Mouse (Mus musculus) midbrain, embryonic 15.5 days (tissue): Measurements from ENCODE around the gene Zfp36l2. TPM values are rescaled to one million over a fixed set of nuclear protein-coding genes. Genes with fewer than 3 reads are reported as not detected.

Experiments used
- ATAC-seq: fragments of 200-750 bp; cut with Nextera tagmentation; replicated peaks from 2 replicates; pipeline ENCODE4 v1.8.0; 2017; ENCODE audit warnings: moderate TSS enrichment
- H3K27ac ChIP-seq: fragments of 300-500 bp; sonication (generic); 2 replicates; pipeline ENCODE4 v1.5.1; 2015; ENCODE audit warnings: mild to moderate bottlenecking, inconsistent platforms
- H3K27me3 ChIP-seq: fragments of 300-500 bp; sonication (generic); replicated peaks from 2 replicates; pipeline ENCODE4 v1.6.1; 2015; ENCODE audit warnings: inconsistent platforms
- H3K36me3 ChIP-seq: fragments of 300-500 bp; sonication (generic); replicated peaks from 2 replicates; pipeline ENCODE4 v1.6.1; 2015; ENCODE audit warnings: inconsistent platforms
- H3K4me1 ChIP-seq: fragments of 300-500 bp; sonication (generic); 2 replicates; pipeline ENCODE4 v1.6.1; 2015; ENCODE audit warnings: inconsistent platforms
- H3K4me2 ChIP-seq: fragments of 300-500 bp; sonication (generic); 2 replicates; pipeline ENCODE4 v1.6.1; 2015; ENCODE audit warnings: inconsistent platforms, mild to moderate bottlenecking, moderate library complexity
- H3K4me3 ChIP-seq: fragments of 300-500 bp; sonication (generic); 2 replicates; pipeline ENCODE4 v1.5.1; 2015; ENCODE audit warnings: mild to moderate bottlenecking, inconsistent platforms
- H3K9ac ChIP-seq: fragments of 300-500 bp; sonication (generic); 2 replicates; pipeline ENCODE4 v1.6.1; 2015; ENCODE audit warnings: mild to moderate bottlenecking, inconsistent platforms
- H3K9me3 ChIP-seq: fragments of 300-500 bp; sonication (generic); 2 replicates; pipeline ENCODE4 v1.6.1; 2016; ENCODE audit warnings: inconsistent platforms
- WGBS: fragments of 180-500 bp; shearing (Covaris S2); methylation state at CpG from one replicate; pipeline ENCODE4 v1.1.7; 2015; ENCODE audit warnings: mixed read lengths; 5-methylcytosine and 5-hydroxymethylcytosine counted together
- polyA plus RNA-seq: library from polyadenylated mRNA; unstranded; fragments of >200 nt; fragmentation: Nextera tagmentation; extraction: Ambion mirVana; gene quantifications from 2 replicates; pipeline ENCODE4 v1.2.1, GENCODE M21; 2015

The Zfp36l2 gene
- polyA plus RNA-seq, 1 experiment from 2014 or later = 4.0 TPM

DNA sequence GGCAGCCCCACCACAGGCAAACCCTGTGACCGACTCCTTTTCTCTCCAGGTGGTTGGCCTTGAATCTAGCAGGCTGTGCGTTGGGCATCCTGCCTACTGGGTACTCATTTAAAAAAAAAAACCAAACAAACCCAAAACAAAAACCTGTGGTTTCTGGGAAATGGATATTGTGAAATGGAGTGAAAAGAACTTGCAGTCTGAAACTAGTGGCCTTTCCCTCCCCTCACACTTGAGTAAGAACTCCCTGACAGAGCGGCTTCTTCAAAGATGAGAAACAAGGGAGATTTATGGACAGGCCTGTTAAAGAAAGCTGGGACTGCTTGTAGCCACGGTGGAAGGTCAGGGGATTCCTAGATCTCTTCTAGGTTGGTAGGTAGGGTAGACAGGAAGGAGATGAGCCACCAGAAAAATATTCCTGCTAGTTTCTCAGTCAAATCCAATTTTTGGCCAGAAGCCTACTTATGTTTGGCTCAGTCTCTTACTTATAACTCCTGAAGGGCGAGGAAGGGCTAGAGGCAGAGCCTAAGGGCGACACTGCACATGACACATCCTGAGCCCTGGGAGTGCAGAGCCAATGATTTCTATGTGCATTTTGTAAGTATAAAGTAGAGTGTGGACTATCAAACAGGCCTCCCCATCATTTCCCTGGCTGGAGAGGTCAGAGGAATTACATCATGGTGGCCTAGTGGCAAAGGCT lies 27.7 kb upstream of the Zfp36l2 start:
- 86% methylated on average over 6 of the region's 6 CpGs for WGBS
- Histone ChIP-seq H3K4me2 (no peak overlapping the region), H3K27ac (no peak overlapping the region), H3K9ac (no peak overlapping the region), H3K36me3 (no peaks in the 10 kb centered on the region), H3K9me3 (no peaks in the 10 kb centered on the region), H3K4me1 (no peaks in the 10 kb centered on the region), H3K4me3 (no peak overlapping the region), H3K27me3 (no peaks in the 10 kb centered on the region)
- no peak for ATAC-seq

DNA sequence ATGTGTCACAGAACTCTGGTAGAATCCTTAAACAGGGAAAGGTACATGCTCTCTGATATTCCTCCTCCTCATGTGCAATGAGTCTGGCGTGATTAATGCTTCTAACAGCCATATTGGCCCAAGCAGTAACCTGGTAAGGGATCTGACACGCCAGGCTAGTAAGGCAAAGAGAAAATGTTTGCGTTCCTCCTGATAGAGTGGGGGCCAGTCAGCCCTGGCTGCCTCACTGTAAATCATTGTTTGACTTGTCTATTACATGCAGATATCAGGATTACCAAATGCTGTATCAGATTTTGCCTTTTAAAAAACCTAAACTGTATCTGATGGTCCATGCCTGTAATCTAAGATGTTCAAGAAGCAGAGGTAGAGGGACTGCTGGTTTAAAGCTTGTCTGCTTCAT lies 25.7 kb upstream of the Zfp36l2 start:
- WGBS = 91% methylated on average over 3 of the region's 3 CpGs
- no peak overlapping the region for H3K4me2 ChIP-seq
- H3K4me3 ChIP-seq = no peak overlapping the region

DNA sequence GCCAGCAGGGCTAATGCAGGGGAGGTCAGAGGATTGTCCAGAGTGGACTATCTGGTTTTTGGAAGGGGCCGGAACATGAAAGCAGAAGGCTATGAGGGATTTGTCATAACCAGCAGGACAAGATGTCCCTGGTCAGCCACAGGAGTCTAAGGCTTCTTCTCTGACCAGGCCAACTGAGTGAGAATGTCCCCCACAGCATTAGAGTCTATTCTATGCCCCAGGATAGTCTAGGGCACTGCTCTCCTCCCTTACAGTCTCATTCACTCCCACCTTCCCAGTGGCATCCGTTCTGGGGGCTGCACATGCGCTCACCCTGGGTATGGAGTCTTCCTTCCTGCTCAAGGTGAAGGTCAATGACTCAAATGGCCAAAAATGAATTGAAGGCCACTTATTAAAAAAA lies 19.9 kb upstream of the Zfp36l2 start:
- no peak overlapping the region for H3K4me2 ChIP-seq
- no peak for ATAC-seq
- no peak overlapping the region for H3K9ac ChIP-seq
- WGBS = 96% methylated on average over 3 of the region's 3 CpGs
- no peaks in the 10 kb centered on the region for H3K27me3 ChIP-seq
- H3K36me3 ChIP-seq = no peaks in the 10 kb centered on the region
- no peak overlapping the region for H3K4me3 ChIP-seq
- no peaks in the 10 kb centered on the region for H3K9me3 ChIP-seq
- H3K27ac ChIP-seq = no peak overlapping the region
- H3K4me1 ChIP-seq = no peaks in the 10 kb centered on the region

More for the DNA sequence above, 25.7 kb upstream of the Zfp36l2 start:
- H3K4me1 ChIP-seq = no peaks in the 10 kb centered on the region
- H3K27ac ChIP-seq = no peak overlapping the region
- H3K36me3 ChIP-seq = no peaks in the 10 kb centered on the region
- H3K9ac ChIP-seq = no peak overlapping the region
- ATAC-seq = no peak
- no peaks in the 10 kb centered on the region for H3K9me3 ChIP-seq
- H3K27me3 ChIP-seq = no peaks in the 10 kb centered on the region

DNA sequence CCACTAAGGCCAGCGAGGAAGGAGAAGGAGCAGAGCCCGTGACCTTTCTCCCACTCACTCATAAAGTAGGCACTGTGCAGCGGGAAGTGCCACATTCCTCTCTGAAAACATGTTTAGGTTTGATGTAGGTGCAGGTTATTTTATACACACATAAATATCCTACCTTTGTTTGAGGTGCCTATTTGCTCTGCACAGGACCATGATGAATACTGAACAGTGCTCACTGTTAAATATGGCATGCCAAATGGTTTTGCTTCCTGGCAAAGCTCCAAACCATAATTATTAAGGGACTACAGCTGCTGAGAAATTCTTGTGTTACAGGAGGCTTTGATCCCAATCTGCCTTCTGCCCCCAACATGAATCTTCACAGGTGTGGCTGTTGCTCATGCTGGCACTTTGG lies 18.5 kb upstream of the Zfp36l2 start:
- Histone ChIP-seq H3K4me3 (no peak overlapping the region), H3K9me3 (no peaks in the 10 kb centered on the region), H3K27ac (no peak overlapping the region), H3K36me3 (no peaks in the 10 kb centered on the region), H3K9ac (no peak overlapping the region), H3K4me2 (no peak overlapping the region), H3K27me3 (no peaks in the 10 kb centered on the region), H3K4me1 (no peaks in the 10 kb centered on the region)
- WGBS = 89% methylated on average over 3 of the region's 3 CpGs
- ATAC-seq = no peak

DNA sequence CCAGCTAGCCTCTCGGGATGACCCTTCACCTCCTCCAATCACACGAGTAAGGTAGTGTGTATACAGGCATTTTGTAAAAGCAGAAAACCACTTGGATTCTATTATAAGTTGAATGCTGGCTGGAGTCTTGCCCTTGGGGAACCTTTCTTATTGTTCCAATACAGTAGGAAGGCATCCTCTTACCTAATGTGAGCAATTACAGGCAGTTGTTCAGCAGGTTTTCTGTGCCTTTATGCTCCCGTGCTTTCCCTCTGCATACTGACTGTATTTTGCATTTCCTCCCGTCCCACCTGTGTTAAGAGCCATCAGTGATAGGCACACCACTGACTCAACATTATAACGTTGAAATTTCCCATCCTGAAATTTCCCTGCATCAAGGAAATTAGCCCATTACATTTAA lies 17.2 kb upstream of the Zfp36l2 start:
- Histone ChIP-seq H3K27me3 (no peaks in the 10 kb centered on the region), H3K36me3 (no peaks in the 10 kb centered on the region), H3K4me3 (no peak overlapping the region), H3K27ac (no peak overlapping the region), H3K9ac (no peak overlapping the region), H3K4me2 (no peak overlapping the region), H3K9me3 (no peaks in the 10 kb centered on the region), H3K4me1 (no peaks in the 10 kb centered on the region)
- WGBS = 90% methylated on average over 5 of the region's 5 CpGs
- no peak for ATAC-seq

DNA sequence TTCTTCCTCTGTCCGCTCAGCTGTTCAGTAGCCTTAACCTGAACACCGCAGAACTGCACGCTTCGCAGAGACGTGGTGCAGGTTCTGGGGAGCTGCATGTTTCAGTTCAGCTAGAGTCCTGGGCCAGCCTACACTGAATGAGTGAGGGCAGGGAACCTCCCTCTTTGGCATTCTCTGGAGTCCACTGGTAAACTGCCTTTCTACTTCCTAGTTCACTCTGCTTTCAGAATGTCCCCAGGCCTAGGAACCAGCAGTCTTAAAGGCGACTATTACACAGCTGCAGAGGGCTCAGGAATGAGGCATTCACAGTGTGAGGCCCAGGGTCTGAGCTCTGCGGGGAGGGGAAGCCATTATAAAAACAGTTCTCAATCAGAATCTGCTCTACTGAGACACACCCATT lies 15.6 kb upstream of the Zfp36l2 start:
- Histone ChIP-seq H3K4me3 (no peak overlapping the region), H3K36me3 (no peaks in the 10 kb centered on the region), H3K9ac (no peak overlapping the region), H3K4me1 (no peaks in the 10 kb centered on the region), H3K27me3 (no peaks in the 10 kb centered on the region), H3K9me3 (no peaks in the 10 kb centered on the region), H3K27ac (no peak overlapping the region), H3K4me2 (no peak overlapping the region)
- WGBS = 62% methylated on average over 7 of the region's 7 CpGs
- ATAC-seq = no peak

DNA sequence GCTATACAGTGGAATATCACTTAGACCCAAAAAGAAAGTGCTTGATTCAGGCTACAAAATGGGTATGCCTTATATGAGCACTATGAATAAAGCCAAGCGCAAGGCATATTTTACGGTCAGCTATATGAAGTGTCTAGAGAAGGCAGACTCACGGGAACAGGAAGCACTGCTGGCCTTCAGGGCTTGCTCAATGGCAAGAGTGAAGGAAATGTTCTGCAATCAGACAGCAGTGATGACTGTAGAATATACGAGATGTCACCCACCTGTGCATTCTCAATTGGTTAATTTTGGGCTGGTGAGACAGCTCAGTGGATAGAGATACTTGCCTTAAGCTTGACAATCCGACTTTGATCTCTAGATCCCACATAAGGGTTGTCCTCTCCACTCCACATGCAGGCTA lies 13.4 kb upstream of the Zfp36l2 start:
- Histone ChIP-seq H3K4me3 (no peak overlapping the region), H3K4me2 (no peak overlapping the region), H3K27me3 (no peaks in the 10 kb centered on the region), H3K4me1 (no peaks in the 10 kb centered on the region), H3K9me3 (no peaks in the 10 kb centered on the region), H3K36me3 (no peaks in the 10 kb centered on the region), H3K9ac (no peak overlapping the region), H3K27ac (no peak overlapping the region)
- no peak for ATAC-seq
- WGBS = 95% methylated on average over 5 of the region's 5 CpGs

DNA sequence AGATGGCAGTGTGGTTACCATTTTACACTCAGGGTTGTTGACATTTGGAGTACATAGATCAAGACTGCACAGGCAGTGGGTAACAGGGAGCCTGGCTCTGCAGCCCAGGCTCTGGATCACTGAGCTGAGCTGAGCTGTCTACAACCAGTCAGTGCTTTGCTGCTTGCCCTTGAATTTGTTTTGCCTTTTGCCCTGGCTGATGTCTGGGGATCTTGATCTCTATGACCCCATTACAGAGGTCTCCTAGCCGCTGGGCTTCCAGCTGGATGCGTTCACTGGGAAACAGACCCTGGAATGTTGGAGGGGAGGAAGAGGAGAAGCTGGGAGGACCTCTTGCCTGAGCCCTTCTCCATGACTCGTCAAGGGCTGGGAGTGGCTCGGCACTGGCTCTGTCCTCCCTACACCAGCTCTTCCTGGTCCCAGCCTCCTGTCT lies 10.2 kb upstream of the Zfp36l2 start:
- Histone ChIP-seq H3K27me3 (no peaks in the 10 kb centered on the region), H3K4me1 (no peaks in the 10 kb centered on the region), H3K27ac (no peak overlapping the region), H3K4me2 (no peak overlapping the region), H3K9ac (no peak overlapping the region), H3K36me3 (no peaks in the 10 kb centered on the region), H3K4me3 (no peak overlapping the region), H3K9me3 (no peaks in the 10 kb centered on the region)
- 50% methylated on average over 4 of the region's 4 CpGs for WGBS
- no peak for ATAC-seq

DNA sequence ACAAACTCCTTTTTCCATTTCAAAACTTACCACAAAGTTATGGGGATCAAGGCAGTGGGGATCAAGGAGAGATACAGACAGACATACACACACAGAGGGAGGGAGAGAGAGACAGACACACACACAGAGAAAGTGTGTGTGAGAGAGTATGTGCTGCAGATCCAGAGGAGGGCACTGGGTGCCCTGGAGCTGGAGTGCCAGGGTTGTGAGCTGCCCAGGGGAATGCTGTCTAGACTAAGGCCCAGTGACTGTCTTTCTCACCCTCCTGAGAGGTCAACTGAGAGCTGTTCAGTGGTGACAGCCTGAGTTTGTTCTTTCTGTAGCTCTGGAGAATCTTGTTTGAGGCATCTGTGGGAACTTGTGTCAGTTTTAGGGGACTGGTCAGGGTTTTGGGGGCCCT lies 8.6 kb upstream of the Zfp36l2 start:
- Histone ChIP-seq H3K4me1 (no peaks in the 10 kb centered on the region), H3K4me3 (no peak overlapping the region), H3K9me3 (no peaks in the 10 kb centered on the region), H3K4me2 (no peak overlapping the region), H3K27ac (no peak overlapping the region), H3K27me3 (no peaks in the 10 kb centered on the region), H3K9ac (no peak overlapping the region), H3K36me3 (no peaks in the 10 kb centered on the region)
- ATAC-seq = no peak

DNA sequence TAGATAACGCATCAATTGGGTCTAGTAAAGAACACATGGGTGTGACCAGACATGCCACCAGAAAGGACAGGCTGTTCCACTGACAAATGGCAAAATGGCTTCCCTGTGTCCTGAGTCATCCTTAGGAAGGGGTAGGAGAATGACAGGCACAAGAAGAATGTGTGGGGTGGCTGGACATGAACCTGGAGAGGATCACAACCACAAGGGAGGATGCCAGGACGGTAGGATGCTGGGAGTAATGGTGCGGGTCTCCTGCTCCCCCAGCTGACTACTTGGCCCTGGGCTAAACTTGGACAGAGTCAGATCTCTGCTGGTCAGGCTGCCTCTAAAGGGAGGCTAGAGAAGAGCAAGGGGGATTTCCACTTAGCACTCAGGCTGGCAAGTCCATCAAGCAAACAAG lies 8.1 kb upstream of the Zfp36l2 start:
- Histone ChIP-seq H3K27me3 (no peaks in the 10 kb centered on the region), H3K9me3 (no peaks in the 10 kb centered on the region), H3K4me1 (no peaks in the 10 kb centered on the region), H3K9ac (no peak overlapping the region), H3K4me3 (no peak overlapping the region), H3K4me2 (no peak overlapping the region), H3K36me3 (no peaks in the 10 kb centered on the region), H3K27ac (no peak overlapping the region)
- WGBS = 92% methylated on average over 3 of the region's 3 CpGs
- ATAC-seq = no peak

DNA sequence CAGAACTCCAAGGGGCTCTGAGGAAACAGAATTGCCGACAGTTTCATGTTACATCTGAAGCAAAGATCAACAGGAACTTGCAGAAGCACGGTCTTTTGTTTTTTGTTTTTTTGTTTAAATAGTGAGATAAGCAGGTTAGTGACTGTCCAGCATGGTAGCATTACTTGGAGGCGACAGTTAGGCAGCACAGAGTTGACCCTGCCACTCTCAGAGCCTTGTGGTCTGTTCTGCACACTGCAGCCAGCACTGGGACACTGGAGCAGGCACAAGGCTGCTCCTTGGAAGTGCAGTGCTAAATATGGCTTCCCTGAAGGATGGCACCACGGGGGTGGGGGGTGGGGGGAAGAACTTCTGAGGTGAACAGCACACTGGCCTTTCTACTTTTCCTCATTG lies 7.3 kb upstream of the Zfp36l2 start:
- H3K4me2 ChIP-seq = no peak overlapping the region
- no peaks in the 10 kb centered on the region for H3K9me3 ChIP-seq
- no peak overlapping the region for H3K9ac ChIP-seq
- no peak overlapping the region for H3K27ac ChIP-seq
- peaks cover 6% of the 10 kb centered on the region; the same call in 1 of the 2 replicates for H3K27me3 ChIP-seq
- no peaks in the 10 kb centered on the region for H3K4me1 ChIP-seq
- no peak overlapping the region for H3K4me3 ChIP-seq
- no peak for ATAC-seq
- no peaks in the 10 kb centered on the region for H3K36me3 ChIP-seq
- 76% methylated on average over 4 of the region's 4 CpGs for WGBS

DNA sequence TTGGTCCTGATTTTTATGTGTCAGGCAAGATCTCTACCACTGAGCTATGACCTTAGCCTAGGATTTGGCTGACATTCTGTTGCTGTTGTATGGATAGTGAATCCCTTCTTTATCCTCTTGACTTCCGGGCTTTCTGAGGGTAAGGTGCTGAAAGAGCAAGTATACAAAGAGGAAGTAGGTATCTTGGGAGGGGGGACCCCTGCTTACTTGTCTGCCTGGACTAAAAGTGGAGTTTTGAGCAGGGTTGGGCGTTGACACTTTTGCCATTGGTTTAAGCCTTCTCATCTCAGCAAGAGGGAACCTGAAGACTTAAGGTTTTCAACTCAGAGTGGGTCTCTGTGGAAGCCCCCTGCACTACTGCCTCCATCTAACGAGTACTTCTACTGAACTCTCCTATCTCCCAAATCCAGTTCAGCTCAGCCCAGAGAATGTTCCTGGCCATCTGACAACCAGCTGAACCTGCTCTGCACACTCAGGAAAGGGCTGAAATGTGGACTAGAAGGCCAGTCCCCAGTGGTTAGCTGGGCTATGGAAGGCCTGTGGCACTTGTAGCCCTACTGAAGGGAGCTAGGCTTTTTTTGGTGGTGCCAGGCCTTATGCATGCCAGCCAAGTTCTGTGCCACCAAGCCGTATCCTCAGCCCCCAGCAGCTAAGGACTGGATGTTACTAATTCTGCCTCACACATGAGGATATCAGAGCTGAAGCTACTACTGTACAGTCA lies 6.7 kb upstream of the Zfp36l2 start:
- WGBS = 84% methylated on average over 4 of the region's 4 CpGs
- H3K4me3 ChIP-seq = no peak overlapping the region
- H3K27ac ChIP-seq = no peak overlapping the region
- peaks cover 6% of the 10 kb centered on the region; the same call in 1 of the 2 replicates for H3K27me3 ChIP-seq
- H3K9ac ChIP-seq = no peak overlapping the region
- H3K36me3 ChIP-seq = no peaks in the 10 kb centered on the region
- H3K9me3 ChIP-seq = no peaks in the 10 kb centered on the region
- H3K4me2 ChIP-seq = no peak overlapping the region
- no peaks in the 10 kb centered on the region; the same call in 1 of the 2 replicates for H3K4me1 ChIP-seq
- no peak for ATAC-seq

DNA sequence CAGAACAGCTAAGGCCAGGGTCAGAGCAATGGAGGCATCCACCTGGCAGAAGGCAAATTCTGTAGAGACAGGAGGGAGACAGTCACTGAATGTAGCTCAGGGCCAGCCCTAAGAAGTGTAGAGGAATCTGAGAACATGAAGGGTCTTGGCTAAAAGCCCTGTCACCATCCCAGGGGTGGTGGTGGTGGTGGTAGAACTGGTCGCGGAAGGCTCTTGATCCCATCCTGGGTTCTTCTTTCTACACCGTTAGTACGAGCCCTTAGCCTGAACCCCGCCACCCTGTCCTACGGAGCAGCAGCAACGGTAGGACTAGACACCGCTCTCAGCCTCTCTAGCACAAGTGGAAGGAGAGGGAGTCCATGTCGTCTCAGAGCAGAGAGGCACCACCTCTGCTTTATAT lies 5.7 kb upstream of the Zfp36l2 start:
- Histone ChIP-seq H3K27me3 (peaks cover 10% of the 10 kb centered on the region; the same call in 1 of the 2 replicates), H3K4me1 (peaks cover 9% of the 10 kb centered on the region), H3K36me3 (no peaks in the 10 kb centered on the region), H3K27ac (no peak overlapping the region), H3K9ac (no peak overlapping the region), H3K4me3 (no peak overlapping the region), H3K4me2 (no peak overlapping the region), H3K9me3 (no peaks in the 10 kb centered on the region)
- WGBS = 91% methylated on average over 9 of the region's 9 CpGs
- no peak for ATAC-seq
